Mouse (Mus musculus): Measurements from ENCODE around the gene Nagpa. TPM values are rescaled to one million over a fixed set of nuclear protein-coding genes. Genes with fewer than 3 reads are reported as not detected.

The Nagpa gene
- total RNA-seq, 4 experiments from 2014 or later: 13.8 to 16.8 (median 14.5) TPM

Small RNA genes within 50 kb of the gene (microRNA-seq; reads per million reads assigned to microRNA genes)
- gene Gm23689 (not detected), gene Gm26095 (not detected), gene Mir6364 (not detected)

Other genes with a start within 250 kb of the Nagpa start
- gene Anks3, start 239.8 kb downstream of the Nagpa start, total RNA-seq (2022): 10 to 100 TPM; 10.6 to 13.3 (median 12.2) TPM
- not detected for gene Sept12, start 206.2 kb downstream of the Nagpa start, total RNA-seq (2022)
- gene Smim22, start 196.7 kb downstream of the Nagpa start, total RNA-seq (2022): not detected
- gene Rogdi, start 190.5 kb downstream of the Nagpa start, total RNA-seq (2022): 10 to 100 TPM; 11.1 to 19.2 (median 14.7) TPM
- gene Glyr1, start 154.1 kb downstream of the Nagpa start, total RNA-seq (2022): 10 to 100 TPM; 42.2 to 45.5 (median 45.0) TPM
- 10 to 100 TPM; 18.6 to 25.8 (median 22.3) TPM for gene Ubn1, start 154.0 kb downstream of the Nagpa start, total RNA-seq (2022)
- 10 to 100 TPM in 1 of 4 experiments, 1 to 10 TPM in 3; 6.3 to 10.6 (median 8.1) TPM for gene Ppl, start 71.6 kb downstream of the Nagpa start, total RNA-seq (2022)
- gene Sec14l5, start 56.9 kb downstream of the Nagpa start, total RNA-seq (2022): 1 to 10 TPM in 1 of 4 experiments, under 1 TPM in 3; 0.57 to 1.0 (median 0.78) TPM
- 10 to 100 TPM; 18.1 to 22.8 (median 20.4) TPM for gene AU021092, start 18.3 kb upstream of the Nagpa start, total RNA-seq (2022)
- gene Alg1, start 29.6 kb upstream of the Nagpa start, total RNA-seq (2022): 10 to 100 TPM; 12.5 to 16.6 (median 14.6) TPM
- gene Eef2kmt, start 52.0 kb upstream of the Nagpa start, total RNA-seq (2022): 10 to 100 TPM in 2 of 4 experiments, 1 to 10 TPM in 2; 7.8 to 11.6 (median 10.1) TPM

Measured in heart, adult 8-10 months (tissue).